Mouse (Mus musculus): ENCODE measurements around the gene Gm39115. TPM values are rescaled to one million over a fixed set of nuclear protein-coding genes. Genes with fewer than 3 reads are reported as not detected.

Gm39115 gene
- total and polyA plus RNA-seq, 3 experiments = not detected

DNA sequence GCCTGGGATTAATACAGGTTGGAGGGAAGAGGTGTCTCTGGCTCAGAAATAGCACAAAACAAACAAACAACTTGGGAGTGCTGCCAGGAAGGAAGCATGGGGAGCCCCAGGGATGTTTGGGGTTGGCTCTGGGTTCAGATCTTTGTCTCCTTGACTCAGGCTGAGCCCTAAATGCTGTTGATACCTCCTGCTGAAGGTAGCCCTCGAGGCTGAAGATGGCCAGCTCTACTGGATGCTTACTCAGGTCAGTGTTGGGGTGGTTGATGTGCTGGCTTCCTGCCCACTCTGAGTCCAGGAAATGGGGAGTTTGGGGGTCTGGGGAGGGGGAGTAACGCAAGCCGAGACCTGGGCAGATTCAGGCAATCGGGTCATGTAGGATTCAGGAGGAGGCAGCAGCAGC, 39.1 kb downstream of the Gm39115 start:
- peaks cover 94% of the 10 kb centered on the region for H3K27me3 ChIP-seq (replicated peaks)
- H3K4me1 ChIP-seq (ENCODE audit: control insufficient read depth in 1 of 2, insufficient read depth in 2 of 2) = peaks cover 5 to 19% of the 10 kb centered on the region in 2 experiments; a peak in 3 of 4 replicates
- dilution Hi-C loops (cut with MboI; ENCODE audit: extremely low pct_ligation_motif_present, extremely low pct_unique_long_range_greater_than_20kb, low sequenced_read_pairs) = no loop called here
- no peak for TF ChIP-seq MAX (IDR thresholded peaks at IDR 0.05; ENCODE audit: low read length)
- H3K9ac ChIP-seq (ENCODE audit: insufficient read depth, low read depth) = no peak overlapping the region
- in situ Hi-C loops (cut with MboI; ENCODE audit: low pct_ligation_motif_present, low pct_unique_long_range_greater_than_20kb, low sequenced_read_pairs) = no loop called here
- DNase-seq (ENCODE audit: extremely low read depth) = no peak
- no peaks in the 10 kb centered on the region for H3K79me2 ChIP-seq (replicated peaks; ENCODE audit: control insufficient read depth, extremely low read depth, insufficient read depth, poor library complexity, severe bottlenecking)
- H3K4me2 ChIP-seq (ENCODE audit: insufficient read depth, low read depth, poor library complexity, severe bottlenecking) = no peak overlapping the region
- H3K27ac ChIP-seq (ENCODE audit: insufficient read depth, low read depth) = no peak overlapping the region
- H3K36me3 ChIP-seq (replicated peaks in 1 of 2; ENCODE audit: control insufficient read depth in 1 of 2, insufficient read depth in 1 of 2, low read length in 1 of 2) = no peaks in the 10 kb centered on the region
- no peak overlapping the region for H3K4me3 ChIP-seq (replicated peaks in 1 of 3; ENCODE audit: low read depth in 2 of 3, low read length in 2 of 3, poor library complexity in 1 of 3)
- no peaks in the 10 kb centered on the region for H3K9me3 ChIP-seq (replicated peaks; ENCODE audit: low read length)

- Histone ChIP-seq H3K36me3 (replicated peaks in 1 of 2; ENCODE audit: control insufficient read depth in 1 of 2, insufficient read depth in 1 of 2, low read length in 1 of 2) (no peaks in the 10 kb centered on the region), H3K9me3 (replicated peaks; ENCODE audit: low read length) (no peaks in the 10 kb centered on the region), H3K9ac (ENCODE audit: insufficient read depth, low read depth) (peak within 1 kb of the TSS; percentile 60), H3K4me1 (ENCODE audit: control insufficient read depth in 1 of 2, insufficient read depth in 2 of 2) (peaks cover 5 to 19% of the 10 kb centered on the region in 2 experiments; a peak in 3 of 4 replicates), H3K4me3 (replicated peaks in 1 of 3; ENCODE audit: low read depth in 2 of 3, low read length in 2 of 3, poor library complexity in 1 of 3) (peak within 1 kb of the TSS; percentile 51 to 78 (median 57)), H3K27ac (ENCODE audit: insufficient read depth, low read depth) (no peak within 1 kb of the TSS), H3K27me3 (replicated peaks) (peaks cover 94% of the 10 kb centered on the region), H3K79me2 (replicated peaks; ENCODE audit: control insufficient read depth, extremely low read depth, insufficient read depth, poor library complexity, severe bottlenecking) (no peaks in the 10 kb centered on the region), H3K4me2 (ENCODE audit: insufficient read depth, low read depth, poor library complexity, severe bottlenecking) (peak within 1 kb of the TSS; percentile 92)
- in situ Hi-C loops (cut with MboI; ENCODE audit: low pct_ligation_motif_present, low pct_unique_long_range_greater_than_20kb, low sequenced_read_pairs) = no loop called here
- dilution Hi-C loops (cut with MboI; ENCODE audit: extremely low pct_ligation_motif_present, extremely low pct_unique_long_range_greater_than_20kb, low sequenced_read_pairs) = no loop called here
- peak; percentile 47 for TF ChIP-seq SMC3 (IDR thresholded peaks at IDR 0.05; ENCODE audit: low read depth, low read length)
- TF ChIP-seq MAZ (IDR thresholded peaks at IDR 0.05; ENCODE audit: low read depth, low read length) = peak; percentile 62; the same call in 1 of the 2 replicates
- peak; percentile 22; the same call in 1 of the 2 replicates for TF ChIP-seq MXI1 (IDR thresholded peaks at IDR 0.05; ENCODE audit: low read depth, low read length)
- no peak for TF ChIP-seq UBTF (IDR thresholded peaks at IDR 0.05; ENCODE audit: low read depth, low read length)
- TF ChIP-seq ZMIZ1 (IDR thresholded peaks at IDR 0.05; ENCODE audit: low read depth, low read length) = 0 out of 2 replicates have a peak, but pooled peaks have one; percentile 35
- peak in 1 of 2 experiments; percentile 57; a peak in 2 of 4 replicates for TF ChIP-seq CTCF (conservative IDR thresholded peaks at IDR 0.05 in 1 of 2, IDR thresholded peaks at IDR 0.05 in 1 of 2; ENCODE audit: low read depth in 2 of 2, low read length in 2 of 2)
- no peak for TF ChIP-seq RCOR1 (conservative IDR thresholded peaks at IDR 0.05; ENCODE audit: low read depth, low read length)
- TF ChIP-seq BHLHE40 (IDR thresholded peaks at IDR 0.05; ENCODE audit: low read depth, low read length) = no peak
- peak; percentile 27; the same call in 1 of the 2 replicates for TF ChIP-seq ELF1 (IDR thresholded peaks at IDR 0.05; ENCODE audit: low read depth, low read length)
- peak; percentile 60 for TF ChIP-seq POLR2A (IDR thresholded peaks at IDR 0.05; ENCODE audit: low read depth, low read length)
- peak; percentile 9 for TF ChIP-seq USF1 (IDR thresholded peaks at IDR 0.05; ENCODE audit: low read depth, low read length)
- no peak for TF ChIP-seq ZKSCAN1 (IDR thresholded peaks at IDR 0.05; ENCODE audit: borderline replicate concordance, low read depth, low read length)
- TF ChIP-seq MEF2A (IDR thresholded peaks at IDR 0.05; ENCODE audit: borderline replicate concordance, low read depth, low read length) = peak; percentile 99
- peak; percentile 96 for TF ChIP-seq JUN (IDR thresholded peaks at IDR 0.05; ENCODE audit: insufficient read depth, low read depth, low read length)
- TF ChIP-seq JUND (conservative IDR thresholded peaks at IDR 0.05; ENCODE audit: low read depth, low read length) = peak; percentile 70
- TF ChIP-seq ETS1 (conservative IDR thresholded peaks at IDR 0.05; ENCODE audit: low read depth, low read length) = peak; percentile 26; the same call in 1 of the 2 replicates
- peak; percentile 78 for DNase-seq (ENCODE audit: extremely low read depth)
Observed at GRCm38 (mm10) chr7:142095183-142095931, 40.5 kb downstream of the Gm39115 start, which contains the start of gene Dusp8. TSS of gene Dusp8 (minus strand) at chr7:142095843.
